Mouse (Mus musculus) adrenal gland, postnatal 10 days (tissue): ENCODE measurements around the gene Edaradd. TPM values are rescaled to one million over a fixed set of nuclear protein-coding genes. Genes with fewer than 3 reads are reported as not detected.

Experiments used
- DNase-seq: peaks from one replicate; pipeline ENCODE4 v3.0.0; 2021; ENCODE audit warnings: mixed read lengths
- total RNA-seq, 2 experiments: library from RNA; stranded (reverse); gene quantifications; 2 replicates each; pipeline ENCODE4 v1.2.3; 2021

Gene Edaradd
- total RNA-seq, 2 experiments from 2014 or later, result 0.21 to 0.36 TPM

- DNase-seq, result peak; percentile 98
Observed at GRCm38 (mm10) chr13:12460881-12461729, 59.1 kb downstream of the Edaradd start.

- peak; percentile 70 for DNase-seq
Observed at GRCm38 (mm10) chr13:12460443-12460842, 59.8 kb downstream of the Edaradd start.

- no peak for DNase-seq
Observed at GRCm38 (mm10) chr13:12456711-12457110, 63.5 kb downstream of the Edaradd start.

GRCm38 (mm10) chr13:12454686-12455390 lies 65.4 kb downstream of the Edaradd start:
- DNase-seq, result no peak

GRCm38 (mm10) chr13:12453150-12453549 lies 67.1 kb downstream of the Edaradd start:
- no peak for DNase-seq

GRCm38 (mm10) chr13:12442008-12442587 lies 78.1 kb downstream of the Edaradd start:
- peak; percentile 51 for DNase-seq

- no peak for DNase-seq
Observed at GRCm38 (mm10) chr13:12440813-12441212, 79.4 kb downstream of the Edaradd start.

- no peak for DNase-seq
Observed at GRCm38 (mm10) chr13:12439586-12439985, 80.7 kb downstream of the Edaradd start.

- DNase-seq, result no peak
Observed at GRCm38 (mm10) chr13:12433843-12434242, 86.4 kb downstream of the Edaradd start.

GRCm38 (mm10) chr13:12428556-12428955 lies 91.7 kb downstream of the Edaradd start:
- DNase-seq, result no peak

Other genes with a start within 250 kb of the Edaradd start
- gene Actn2, start 179.7 kb downstream of the Edaradd start, total RNA-seq, result 100 to 1,000 TPM in 1 of 2 experiments, 10 to 100 TPM in 1; 43.7 to 240 TPM
- gene Heatr1, start 125.4 kb downstream of the Edaradd start, total RNA-seq, result 10 to 100 TPM; 26.6 to 32.6 TPM
- gene Lgals8, start 55.5 kb downstream of the Edaradd start, total RNA-seq, result 10 to 100 TPM; 60.6 to 65.3 TPM
- 10 to 100 TPM in 1 of 2 experiments, 1 to 10 TPM in 1; 9.3 to 11.9 TPM for gene Ero1lb, start 45.4 kb upstream of the Edaradd start, total RNA-seq